Comparison of ENCODE assay signal across 19 mouse cellular contexts in genomic region chr5:148517445-148517844, GRCm38 (mm10). TPM values are rescaled to one million over a fixed set of nuclear protein-coding genes. Genes with fewer than 3 reads are reported as not detected.
DNase-seq lines count a peak whose midpoint lies in the region; ATAC-seq and TF ChIP-seq lines count a peak whose summit lies in the region.
"Had no signal": no experiment of that assay in that cellular context is flagged by ENCODE, and none has a peak within 500 bp of the region (broad histone marks: within the 10 kb centered on the region; RNA-seq: fewer than 3 reads in every experiment).

No protein-coding gene starts in this region.

- WGBS in heart, embryonic 12.5 days, result 60% methylated on average over 4 of the region's 4 CpGs
- WGBS in lung, postnatal 0 days, result 61% methylated on average over 4 of the region's 4 CpGs

- H3K4me3 ChIP-seq in heart, embryonic 12.5 days, result no peak overlapping the region
- no peak overlapping the region for H3K4me3 ChIP-seq in lung, postnatal 0 days (ENCODE audit: low read depth, low read length)

- TF ChIP-seq CTCF in lung, postnatal 0 days (IDR thresholded peaks at IDR 0.05), result no peak

- H3K9ac ChIP-seq in heart, embryonic 12.5 days, result no peak overlapping the region
- no peak overlapping the region for H3K9ac ChIP-seq in lung, postnatal 0 days (replicated peaks; ENCODE audit: low read depth)

- H3K4me2 ChIP-seq in heart, embryonic 12.5 days, result no peak overlapping the region
- H3K4me2 ChIP-seq in lung, postnatal 0 days (replicated peaks; ENCODE audit: low read depth, low read length), result no peak overlapping the region

- no peak overlapping the region for H3K27ac ChIP-seq in heart, embryonic 12.5 days (ENCODE audit: poor library complexity, severe bottlenecking)
- no peak overlapping the region for H3K27ac ChIP-seq in lung, postnatal 0 days (ENCODE audit: low read length)

- no peaks in the 10 kb centered on the region for H3K9me3 ChIP-seq in heart, embryonic 12.5 days (replicated peaks)
- H3K9me3 ChIP-seq in lung, postnatal 0 days (ENCODE audit: low read length), result no peaks in the 10 kb centered on the region
- H3K9me3 ChIP-seq: G1E had no signal

- no peaks in the 10 kb centered on the region for H3K27me3 ChIP-seq in heart, embryonic 12.5 days (replicated peaks)
- no peaks in the 10 kb centered on the region for H3K27me3 ChIP-seq in lung, postnatal 0 days (replicated peaks; ENCODE audit: insufficient read depth, low read length)
- H3K27me3 ChIP-seq: CH12.LX, Patski had no signal

- H3K4me1 ChIP-seq in heart, embryonic 12.5 days (replicated peaks), result peaks cover 14% of the 10 kb centered on the region
- peaks cover 3% of the 10 kb centered on the region for H3K4me1 ChIP-seq in lung, postnatal 0 days (ENCODE audit: insufficient read depth, low read depth, low read length)

- peak; percentile 87 for TF ChIP-seq EP300 in lung, postnatal 0 days (IDR thresholded peaks at IDR 0.05)

- no peak for ATAC-seq in heart, embryonic 12.5 days (ENCODE audit: insufficient number of reproducible peaks, low FRiP score)
- peak; percentile 61 for ATAC-seq in lung, postnatal 0 days
- ATAC-seq: activated CD4-positive, CD25-positive, alpha-beta regulatory T cell, adult 4 months; CD4-positive, CD25-positive, alpha-beta regulatory T cell, adult 4 months; Patski had no signal

- peak; percentile 21 for DNase-seq in heart, adult 11 months
- no peak for DNase-seq in lung, postnatal 0 days (ENCODE audit: low spot score)
- no peak for DNase-seq in lung, postnatal 25 days (ENCODE audit: low spot score)
- DNase-seq: adrenal gland, adult 2 months; adrenal gland, adult 8-10 months; adrenal gland, postnatal 10 days; adrenal gland, postnatal 14 days; adrenal gland, postnatal 25 days; adrenal gland, postnatal 36 days; B cell, adult 2 months; cerebellum, adult 11 months; cerebellum, adult 11-12 months; cerebellum, adult 18-20 months had no signal

- H3K36me3 ChIP-seq in heart, embryonic 12.5 days, result no peaks in the 10 kb centered on the region
- no peaks in the 10 kb centered on the region for H3K36me3 ChIP-seq in lung, postnatal 0 days (ENCODE audit: insufficient read depth, low read length)

RNA-seq across cellular contexts. Expression of gene Ubl3, which starts 35.1 kb away (rescaled TPM):
- 69.1 and 70.4 TPM in 2 replicates for polyA plus RNA-seq in heart, embryonic 12.5 days (2016; fragmentation: Nextera tagmentation; extraction: Ambion mirVana)
- 161 and 165 TPM in 2 replicates for polyA plus RNA-seq in lung, postnatal 0 days (2015; fragmentation: Nextera tagmentation; extraction: Ambion mirVana)
